Mouse (Mus musculus): ENCODE measurements at regions not wholly inside any gene's neighbourhood (a gene's known extent, or its start where the extent isn't known, plus 50 kb on each side); places are given as distances from the start of the nearest gene placed in this dataset.
A peak's percentile ranks its signal among the peaks of the same experiment; 100 is the strongest.

DNA sequence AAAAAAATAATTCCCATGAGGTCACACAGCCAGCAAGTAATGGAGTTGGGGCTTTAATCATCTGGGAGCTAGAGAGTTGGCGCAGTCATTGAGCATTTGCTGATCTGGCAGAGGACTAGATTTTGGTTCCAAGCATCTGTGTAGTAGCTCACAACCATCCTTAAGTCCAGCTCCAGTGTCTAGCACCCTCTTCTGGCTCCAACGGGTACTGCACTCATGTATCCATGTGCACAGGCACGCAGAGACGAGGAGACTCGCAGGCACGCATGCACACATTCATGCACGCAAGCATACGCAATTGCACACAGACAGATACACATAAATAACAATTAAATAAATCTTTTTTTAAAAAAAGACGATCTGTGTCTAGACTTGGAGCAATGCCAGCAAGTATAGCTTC lies 455.5 kb upstream of the Tbx3 start:
- Histone ChIP-seq H3K4me3 (ENCODE audit: control insufficient read depth in 1 of 2, insufficient read depth in 1 of 2, low read depth in 2 of 2, low read length in 2 of 2) (no peak overlapping the region), H3K36me3 (ENCODE audit: control insufficient read depth in 1 of 2, insufficient read depth in 2 of 2, low read length in 2 of 2) (no peaks in the 10 kb centered on the region), H3K27me3 (ENCODE audit: control insufficient read depth in 1 of 2, insufficient read depth in 2 of 2, low read length in 2 of 2) (no peaks in the 10 kb centered on the region), H3K4me1 (ENCODE audit: control insufficient read depth in 1 of 2, insufficient read depth in 2 of 2, low read length in 2 of 2) (no peaks in the 10 kb centered on the region), H3K79me2 (ENCODE audit: control insufficient read depth, insufficient read depth, low read length, poor library complexity) (no peaks in the 10 kb centered on the region), H3K9ac (ENCODE audit: control insufficient read depth, low read depth, low read length, poor library complexity, severe bottlenecking) (no peak overlapping the region), H3K27ac (ENCODE audit: control insufficient read depth, low read depth, low read length) (no peak overlapping the region), H3K9me3 (replicated peaks; ENCODE audit: insufficient read depth, low read length) (no peaks in the 10 kb centered on the region)
- TF ChIP-seq SIN3A (IDR thresholded peaks at IDR 0.05; ENCODE audit: low read length), result no peak
- peak; percentile 7 for TF ChIP-seq RAD21 (IDR thresholded peaks at IDR 0.05; ENCODE audit: low read depth, low read length)
- no peak for TF ChIP-seq POLR2AphosphoS5 (IDR thresholded peaks at IDR 0.05; ENCODE audit: borderline replicate concordance, low read depth, low read length)
- TF ChIP-seq CTCF (IDR thresholded peaks at IDR 0.05 in 2 of 3, conservative IDR thresholded peaks at IDR 0.05 in 1 of 3; ENCODE audit: control insufficient read depth in 1 of 3, insufficient read depth in 1 of 3, low read depth in 2 of 3, low read length in 3 of 3, poor library complexity in 1 of 3, severe bottlenecking in 1 of 3), result peak; percentile 5 to 27 (median 13); a peak in 4 of 6 replicates
- TF ChIP-seq USF2 (IDR thresholded peaks at IDR 0.05; ENCODE audit: borderline replicate concordance in 1 of 2, insufficient read depth in 1 of 2, low read depth in 1 of 2, low read length in 2 of 2), result no peak
- peak; percentile 8 for DNase-seq (ENCODE audit: low read depth, low spot score)

DNA sequence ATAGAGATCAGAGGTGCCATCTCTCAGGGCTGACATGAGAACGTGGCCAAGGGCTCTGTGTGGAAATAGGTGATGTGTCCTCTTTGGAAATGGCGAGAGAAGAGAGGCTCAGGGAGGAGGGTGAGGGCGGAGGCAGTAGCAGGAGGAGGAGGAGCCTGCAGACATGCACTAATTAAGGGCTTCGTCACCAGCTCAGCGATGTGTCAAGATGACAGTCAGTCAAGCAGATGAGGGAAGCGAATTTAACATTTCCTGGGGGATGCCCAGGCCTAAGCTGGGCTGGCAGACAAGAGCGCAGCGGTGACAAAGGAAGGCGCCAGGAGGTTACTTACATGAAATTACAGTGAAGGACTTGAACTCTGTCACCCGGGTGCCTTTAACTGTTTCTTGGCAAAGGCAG lies 455.1 kb upstream of the Tbx3 start:
- no peak for DNase-seq (ENCODE audit: low read depth, low spot score)
- no peaks in the 10 kb centered on the region for H3K27me3 ChIP-seq (ENCODE audit: control insufficient read depth in 1 of 2, insufficient read depth in 2 of 2, low read length in 2 of 2)
- H3K4me3 ChIP-seq (ENCODE audit: control insufficient read depth in 1 of 2, insufficient read depth in 1 of 2, low read depth in 2 of 2, low read length in 2 of 2), result no peak overlapping the region
- no peak for TF ChIP-seq ZC3H11A (IDR thresholded peaks at IDR 0.05; ENCODE audit: low read depth, low read length)
- no peak for TF ChIP-seq ELF1 (IDR thresholded peaks at IDR 0.05; ENCODE audit: low read depth, low read length)
- H3K4me1 ChIP-seq (ENCODE audit: control insufficient read depth in 1 of 2, insufficient read depth in 2 of 2, low read length in 2 of 2), result no peaks in the 10 kb centered on the region
- H3K9ac ChIP-seq (ENCODE audit: control insufficient read depth, low read depth, low read length, poor library complexity, severe bottlenecking), result no peak overlapping the region
- H3K36me3 ChIP-seq (ENCODE audit: control insufficient read depth in 1 of 2, insufficient read depth in 2 of 2, low read length in 2 of 2), result no peaks in the 10 kb centered on the region
- no peaks in the 10 kb centered on the region for H3K9me3 ChIP-seq (replicated peaks; ENCODE audit: insufficient read depth, low read length)
- H3K79me2 ChIP-seq (ENCODE audit: control insufficient read depth, insufficient read depth, low read length, poor library complexity), result no peaks in the 10 kb centered on the region
- H3K27ac ChIP-seq (ENCODE audit: control insufficient read depth, low read depth, low read length), result no peak overlapping the region

DNA sequence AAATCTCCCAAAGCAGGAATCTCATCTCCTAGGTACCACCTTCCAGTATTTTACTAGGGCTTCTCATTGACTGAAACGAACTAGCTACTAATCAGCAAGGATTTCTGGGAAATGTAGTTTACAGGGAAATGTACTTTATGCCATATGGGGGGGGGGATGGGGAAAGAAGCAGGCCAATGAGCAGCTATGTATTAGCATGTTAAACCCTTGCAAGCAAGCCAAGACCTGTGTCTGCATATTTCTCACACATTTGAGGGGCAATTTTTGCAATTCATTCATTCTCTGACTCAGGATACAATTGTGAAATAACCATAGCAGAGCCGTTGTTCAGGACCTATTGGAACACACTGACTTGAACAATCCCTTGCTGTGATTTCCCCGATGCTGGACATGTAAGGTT lies 454.3 kb upstream of the Tbx3 start:
- no peaks in the 10 kb centered on the region for H3K36me3 ChIP-seq (ENCODE audit: control insufficient read depth in 1 of 2, insufficient read depth in 2 of 2, low read length in 2 of 2)
- H3K27ac ChIP-seq (ENCODE audit: control insufficient read depth, low read depth, low read length), result no peak overlapping the region
- H3K9ac ChIP-seq (ENCODE audit: control insufficient read depth, low read depth, low read length, poor library complexity, severe bottlenecking), result no peak overlapping the region
- no peaks in the 10 kb centered on the region for H3K9me3 ChIP-seq (replicated peaks; ENCODE audit: insufficient read depth, low read length)
- no peaks in the 10 kb centered on the region for H3K79me2 ChIP-seq (ENCODE audit: control insufficient read depth, insufficient read depth, low read length, poor library complexity)
- DNase-seq (ENCODE audit: low read depth, low spot score), result no peak
- H3K4me3 ChIP-seq (ENCODE audit: control insufficient read depth in 1 of 2, insufficient read depth in 1 of 2, low read depth in 2 of 2, low read length in 2 of 2), result no peak overlapping the region
- H3K27me3 ChIP-seq (ENCODE audit: control insufficient read depth in 1 of 2, insufficient read depth in 2 of 2, low read length in 2 of 2), result no peaks in the 10 kb centered on the region
- TF ChIP-seq EP300 (IDR thresholded peaks at IDR 0.05; ENCODE audit: low read depth in 1 of 2, low read length in 2 of 2), result no peak
- TF ChIP-seq USF1 (IDR thresholded peaks at IDR 0.05; ENCODE audit: low read depth, low read length), result no peak
- no peak for TF ChIP-seq ZNF384 (IDR thresholded peaks at IDR 0.05; ENCODE audit: low read depth, low read length)
- TF ChIP-seq POLR2AphosphoS5 (IDR thresholded peaks at IDR 0.05; ENCODE audit: borderline replicate concordance, low read depth, low read length), result no peak
- no peak for TF ChIP-seq MAX (IDR thresholded peaks at IDR 0.05; ENCODE audit: low read length)
- TF ChIP-seq USF2 (IDR thresholded peaks at IDR 0.05; ENCODE audit: borderline replicate concordance in 1 of 2, insufficient read depth in 1 of 2, low read depth in 1 of 2, low read length in 2 of 2), result no peak
- TF ChIP-seq TCF12 (IDR thresholded peaks at IDR 0.05; ENCODE audit: low read depth, low read length), result no peak
- no peak for TF ChIP-seq ZC3H11A (IDR thresholded peaks at IDR 0.05; ENCODE audit: low read depth, low read length)
- no peak for TF ChIP-seq NRF1 (IDR thresholded peaks at IDR 0.05; ENCODE audit: insufficient read depth, low read depth, low read length, poor library complexity, severe bottlenecking)
- TF ChIP-seq E2F4 (IDR thresholded peaks at IDR 0.05; ENCODE audit: borderline replicate concordance, low read depth, low read length), result no peak
- TF ChIP-seq MYC (IDR thresholded peaks at IDR 0.05; ENCODE audit: low read depth, low read length), result no peak
- no peak for TF ChIP-seq MEF2A (IDR thresholded peaks at IDR 0.05; ENCODE audit: extremely low read depth, insufficient replicate concordance, low read depth, low read length, poor library complexity, severe bottlenecking)
- TF ChIP-seq POLR2A (IDR thresholded peaks at IDR 0.05; ENCODE audit: control insufficient read depth in 1 of 2, insufficient read depth in 1 of 2, low read depth in 1 of 2, low read length in 2 of 2, poor library complexity in 1 of 2), result no peak
- no peak for TF ChIP-seq JUND (IDR thresholded peaks at IDR 0.05; ENCODE audit: low read depth, low read length)
- no peak for TF ChIP-seq POLR2AphosphoS2 (IDR thresholded peaks at IDR 0.05; ENCODE audit: low read length)
- H3K4me1 ChIP-seq (ENCODE audit: control insufficient read depth in 1 of 2, insufficient read depth in 2 of 2, low read length in 2 of 2), result no peaks in the 10 kb centered on the region
